Mouse (Mus musculus): Measurements from ENCODE around the gene Serpina3j.
"Not testable (repeated sequence)": the region's sequence is repeated elsewhere in the genome, so short reads cannot be mapped to it uniquely, and the experiment has no call there.

Serpina3j gene

GRCm38 (mm10) chr12:104314253-104314652 lies at the start of gene Serpina3j:
Gene Serpina3j, plus strand, starts transcription at chr12:104314553.
- DNase-seq (ENCODE audit: extremely low read depth, insufficient read length, low spot score): no peak

DNA sequence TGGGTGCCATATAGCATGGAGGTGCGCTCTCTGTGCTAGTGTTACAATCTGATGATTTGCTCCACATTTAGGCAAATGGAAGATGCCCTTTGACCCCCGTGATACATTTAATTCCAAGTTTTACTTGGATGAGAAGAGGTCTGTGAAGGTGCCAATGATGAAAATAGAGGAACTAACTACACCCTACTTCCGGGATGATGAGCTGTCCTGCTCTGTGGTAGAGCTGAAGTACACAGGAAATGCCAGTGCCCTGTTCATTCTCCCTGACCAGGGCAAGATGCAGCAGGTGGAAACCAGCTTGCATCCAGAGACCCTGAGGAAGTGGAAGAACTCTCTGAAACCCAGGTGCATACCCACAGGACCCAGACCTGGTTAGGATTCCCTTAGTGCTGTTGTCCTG lies 48.0 kb upstream of the Serpina3j start:
- no peak for DNase-seq (ENCODE audit: extremely low read depth, insufficient read length, low spot score)

DNA sequence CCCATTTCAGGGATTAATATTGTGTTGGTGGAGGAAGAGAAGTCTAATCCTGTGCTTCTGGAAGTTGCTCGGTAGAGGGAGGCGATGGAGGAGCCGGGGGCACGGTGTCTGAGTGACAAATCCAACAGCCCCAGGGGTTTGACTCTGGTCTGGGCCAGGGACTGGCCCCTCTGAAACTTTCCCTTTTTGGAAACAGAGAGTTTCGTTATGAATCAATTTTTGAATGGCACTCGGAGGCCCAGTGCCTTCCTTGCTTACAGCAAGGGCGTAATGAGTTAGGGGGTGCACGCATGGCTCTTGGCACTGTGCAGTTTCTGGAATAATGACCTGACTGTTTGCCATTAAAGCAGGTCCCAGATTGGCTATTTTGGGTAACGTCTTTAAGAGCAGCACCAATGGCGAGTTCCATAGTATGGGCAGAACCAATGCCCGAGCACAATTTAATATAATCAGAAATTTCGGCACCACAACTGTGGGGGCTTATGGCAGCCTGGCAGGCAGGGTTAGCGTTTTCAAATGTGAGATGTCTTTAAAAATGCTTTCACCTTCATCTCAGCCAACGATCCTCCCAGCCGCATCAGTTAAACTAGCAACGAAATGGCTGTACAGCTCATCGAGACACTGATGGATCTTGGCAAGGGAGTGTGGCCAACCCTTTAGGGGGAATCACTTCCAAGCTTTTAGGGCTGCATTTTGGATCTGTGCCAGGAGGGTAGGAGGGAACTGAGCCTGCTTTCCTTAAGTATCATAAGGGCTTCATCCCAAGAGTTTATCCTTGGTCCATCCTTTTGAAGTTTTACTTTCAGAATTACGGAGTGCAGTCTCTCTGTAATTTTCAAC lies 35.9 kb upstream of the Serpina3j start:
- no peak for DNase-seq (ENCODE audit: extremely low read depth, insufficient read length, low spot score)

GRCm38 (mm10) chr12:104279056-104279435 lies 35.3 kb upstream of the Serpina3j start:
- DNase-seq (ENCODE audit: extremely low read depth, insufficient read length, low spot score): no peak

DNA sequence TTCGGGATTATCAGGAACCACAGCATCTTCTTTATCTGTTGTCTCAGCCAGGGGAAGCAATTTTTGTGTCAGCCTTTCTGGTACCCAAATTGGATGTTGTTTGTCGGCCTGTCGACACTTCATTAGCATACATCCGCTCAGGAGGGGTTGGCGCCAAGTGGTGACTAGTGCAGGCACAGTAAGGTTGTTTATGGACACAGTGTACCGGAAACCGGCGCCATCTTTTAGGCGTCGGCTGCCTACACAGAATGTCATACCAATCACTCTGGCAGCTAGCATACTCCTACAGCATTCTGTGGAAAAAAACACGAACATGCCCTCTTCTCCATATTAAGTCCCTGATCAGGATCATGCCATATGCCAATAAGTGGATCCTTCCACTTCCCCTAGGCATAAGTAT lies 31.0 kb upstream of the Serpina3j start:
- no peak for DNase-seq (ENCODE audit: extremely low read depth, insufficient read length, low spot score)

- no peak for DNase-seq (ENCODE audit: extremely low read depth, insufficient read length, low spot score)
These were observed 26.0 kb upstream of the Serpina3j start for GRCm38 (mm10) chr12:104288336-104288735.

DNA sequence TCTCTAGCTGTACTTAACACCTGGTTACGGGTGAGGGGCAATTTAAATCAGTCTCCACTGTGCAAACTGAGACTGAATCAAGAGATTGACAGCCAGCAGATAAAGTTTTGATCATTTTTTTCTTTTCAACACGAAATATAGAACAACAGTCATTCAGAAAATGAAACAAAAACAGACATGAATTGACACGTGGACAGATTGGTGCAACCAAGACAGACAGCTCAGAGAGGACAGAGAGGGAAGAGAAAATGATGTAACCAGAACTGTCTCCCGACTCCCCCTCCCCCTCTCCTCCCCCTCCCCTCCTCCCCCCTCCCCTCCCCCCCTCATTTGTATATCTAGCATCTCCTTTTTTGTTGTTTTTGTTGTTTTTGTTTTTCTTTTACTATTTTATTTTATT lies 24.5 kb upstream of the Serpina3j start:
- no peak for DNase-seq (ENCODE audit: extremely low read depth, insufficient read length, low spot score)

DNA sequence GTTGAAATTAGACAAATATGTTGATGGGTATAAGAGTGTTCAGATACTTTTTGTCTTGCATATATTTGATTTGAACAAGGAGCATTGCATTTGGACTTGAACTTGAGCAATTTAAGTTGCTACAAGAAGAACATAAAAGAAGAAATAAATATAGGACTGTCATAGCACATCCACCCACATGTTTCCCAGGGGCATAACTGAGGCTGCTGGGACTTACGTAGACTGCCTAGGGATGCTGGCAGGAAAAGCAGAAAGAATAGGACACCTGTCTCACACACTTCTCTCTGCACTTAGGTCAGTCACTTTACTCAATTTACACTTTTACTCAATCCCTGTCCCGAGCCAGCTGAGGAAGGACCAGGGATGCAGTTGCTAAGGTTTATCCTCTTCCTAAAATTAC lies 20.4 kb upstream of the Serpina3j start:
- no peak for DNase-seq (ENCODE audit: extremely low read depth, insufficient read length, low spot score)

- no peak for DNase-seq (ENCODE audit: extremely low read depth, insufficient read length, low spot score)
These were observed 16.3 kb upstream of the Serpina3j start for GRCm38 (mm10) chr12:104298049-104298448.

- DNase-seq (ENCODE audit: extremely low read depth, insufficient read length, low spot score): no peak
These were observed 8.4 kb upstream of the Serpina3j start for GRCm38 (mm10) chr12:104305991-104306390.

DNA sequence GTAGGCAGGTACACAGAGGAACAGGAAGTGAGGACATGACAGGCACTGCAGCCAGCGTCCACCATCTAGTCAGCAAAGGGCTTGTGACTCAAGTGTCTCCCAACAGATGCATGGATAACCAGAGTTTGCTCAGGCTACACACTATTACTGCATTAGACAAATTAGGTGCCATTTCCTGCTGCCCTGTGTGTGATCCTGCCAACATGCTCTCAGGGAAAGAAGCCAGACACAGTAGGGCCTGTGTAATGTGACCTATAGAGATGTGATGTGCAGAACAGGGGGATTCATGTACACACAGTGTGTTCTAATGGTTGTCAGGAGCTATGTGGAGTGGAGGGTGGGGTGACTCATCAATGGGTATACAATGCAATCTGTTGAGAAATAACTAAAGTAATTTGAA lies 8.1 kb downstream of the Serpina3j start:
- no peak for DNase-seq (ENCODE audit: extremely low read depth, insufficient read length, low spot score)

- no peak for DNase-seq (ENCODE audit: extremely low read depth, insufficient read length, low spot score)
These were observed 17.3 kb downstream of the Serpina3j start for GRCm38 (mm10) chr12:104331701-104332100.

- not testable (repeated sequence) for DNase-seq (ENCODE audit: extremely low read depth, insufficient read length, low spot score)
These were observed 22.5 kb downstream of the Serpina3j start for GRCm38 (mm10) chr12:104336873-104337272.

DNA sequence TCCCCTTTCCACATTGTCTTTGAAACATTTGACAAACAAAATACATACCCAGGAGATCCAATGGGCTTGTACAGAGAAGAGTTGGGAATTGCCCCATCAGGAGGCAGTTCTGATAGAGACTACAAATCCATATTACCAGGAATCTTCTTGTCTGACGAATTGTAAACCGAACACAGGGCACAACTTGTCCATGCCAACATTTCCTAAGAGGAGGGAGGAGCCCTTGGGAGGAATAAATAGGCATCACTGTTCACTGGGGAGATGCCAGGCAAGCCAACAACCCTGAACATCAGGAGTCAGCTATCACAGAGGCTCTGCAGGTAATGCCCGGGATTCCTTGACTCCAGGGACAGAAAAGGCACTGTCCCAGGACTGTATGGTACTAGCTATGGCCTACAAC lies 23.9 kb downstream of the Serpina3j start, which contains the start of the genes Serpina3k and Serpina3m:
Gene Serpina3k (plus strand): TSS at position 261 of the 400 bp plus-strand sequence.
Gene Serpina3m (plus strand): TSS at position 261 of the 400 bp plus-strand sequence.
- not testable (repeated sequence) for DNase-seq (ENCODE audit: extremely low read depth, insufficient read length, low spot score)

DNA sequence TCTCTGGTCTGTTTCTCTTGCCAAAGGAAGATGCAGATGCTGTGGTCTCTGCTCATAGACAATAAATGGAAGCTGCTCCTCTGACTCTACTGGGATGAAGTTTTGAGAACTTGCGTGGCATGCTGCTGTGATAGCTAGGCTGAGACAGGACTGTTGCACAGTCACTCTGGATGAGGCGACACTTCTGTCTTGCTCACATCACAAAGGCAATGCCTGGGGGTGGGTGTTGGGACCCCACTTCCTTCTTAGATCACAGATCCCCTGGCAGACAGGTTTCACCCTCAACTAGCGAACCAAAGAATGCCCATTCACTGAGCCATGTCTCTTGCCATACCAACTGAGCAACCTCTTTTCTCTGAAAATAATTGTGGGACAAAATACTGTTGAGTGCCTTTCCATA lies 24.4 kb downstream of the Serpina3j start:
- no peak for DNase-seq (ENCODE audit: extremely low read depth, insufficient read length, low spot score)

GRCm38 (mm10) chr12:104342489-104342888 lies 28.1 kb downstream of the Serpina3j start:
- DNase-seq (ENCODE audit: extremely low read depth, insufficient read length, low spot score): not testable (repeated sequence)

GRCm38 (mm10) chr12:104345181-104345580 lies 30.8 kb downstream of the Serpina3j start:
- no peak for DNase-seq (ENCODE audit: extremely low read depth, insufficient read length, low spot score)

DNA sequence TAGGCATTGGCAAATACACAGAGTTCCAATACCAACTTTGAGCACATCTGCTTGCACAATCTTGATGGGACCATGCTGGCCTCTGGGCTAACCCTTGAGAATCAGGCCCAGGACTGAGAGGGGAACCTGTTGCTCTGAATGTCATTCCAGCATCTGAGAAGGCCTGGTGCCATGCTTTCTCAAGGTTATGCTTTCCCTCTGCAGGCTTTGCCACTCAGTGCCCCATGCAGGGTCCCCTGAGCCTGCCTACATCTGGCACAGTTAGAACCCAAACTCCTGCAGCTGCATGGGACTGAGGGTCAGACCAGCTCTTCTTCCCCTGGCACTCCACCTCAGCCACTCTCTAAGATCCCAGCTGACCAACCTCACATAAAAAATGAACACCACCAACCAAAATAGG lies 31.4 kb downstream of the Serpina3j start:
- DNase-seq (ENCODE audit: extremely low read depth, insufficient read length, low spot score): no peak

- no peak for DNase-seq (ENCODE audit: extremely low read depth, insufficient read length, low spot score)
These were observed 32.7 kb downstream of the Serpina3j start for GRCm38 (mm10) chr12:104347091-104347490.

- not testable (repeated sequence) for DNase-seq (ENCODE audit: extremely low read depth, insufficient read length, low spot score)
These were observed 37.5 kb downstream of the Serpina3j start for GRCm38 (mm10) chr12:104351812-104352211.

DNA sequence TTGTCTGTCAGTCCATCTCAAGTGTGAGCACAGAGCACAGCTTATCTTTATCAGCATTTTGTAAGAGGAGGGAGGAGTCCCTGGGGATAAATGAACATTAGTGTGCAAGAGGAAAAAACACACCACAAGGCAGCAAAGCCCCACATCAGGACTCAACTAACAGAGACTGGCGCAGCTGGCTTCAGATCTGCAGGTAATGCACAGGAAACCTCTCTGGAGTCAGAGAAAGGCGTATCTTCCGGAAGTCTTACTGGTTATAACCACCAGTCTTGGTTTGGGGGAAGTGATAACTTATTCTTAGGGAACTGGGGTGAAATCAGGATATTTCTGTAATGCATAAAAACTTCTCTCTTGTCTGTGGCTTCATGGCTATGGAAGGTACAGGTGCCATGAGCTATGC lies 41.7 kb downstream of the Serpina3j start:
- no peak for DNase-seq (ENCODE audit: extremely low read depth, insufficient read length, low spot score)

DNA sequence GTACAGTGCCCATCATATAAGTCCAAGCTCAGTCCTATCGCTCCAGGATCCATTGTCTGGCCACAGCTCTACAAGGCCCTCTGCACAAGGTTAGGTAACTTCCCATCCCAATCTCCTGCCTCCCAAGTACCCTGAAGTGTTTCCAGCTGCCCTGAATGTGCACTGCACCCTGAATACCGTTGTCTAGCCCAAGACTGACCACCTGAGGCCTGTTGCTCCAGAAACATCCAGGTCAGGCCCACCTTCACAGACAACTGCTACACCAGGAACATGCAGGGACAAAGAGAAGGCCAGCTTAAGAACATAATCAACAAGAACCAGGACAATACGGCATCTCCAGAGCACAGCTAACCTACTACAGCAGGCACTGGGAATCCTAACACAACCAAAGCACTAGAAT lies 55.6 kb downstream of the Serpina3j start:
- no peak for DNase-seq (ENCODE audit: extremely low read depth, insufficient read length, low spot score)

Measured in 3134 (cell line).